Comparison of ENCODE assay signal across 24 mouse cellular contexts in genomic region chr4:125533965-125534364, GRCm38 (mm10). TPM values are rescaled to one million over a fixed set of nuclear protein-coding genes. Genes with fewer than 3 reads are reported as not detected.
DNase-seq lines count a peak whose midpoint lies in the region; ATAC-seq lines count a peak whose summit lies in the region.
"Had no signal": no experiment of that assay in that cellular context is flagged by ENCODE, and none has a peak within 500 bp of the region (broad histone marks: within the 10 kb centered on the region; RNA-seq: fewer than 3 reads in every experiment).

No protein-coding gene starts in this region.

- H3K27ac ChIP-seq in midbrain, embryonic 12.5 days (replicated peaks), result peak overlapping the region; percentile 66; the same call in 1 of the 2 replicates
- no peak overlapping the region; the same call in 1 of the 2 replicates for H3K27ac ChIP-seq in midbrain, embryonic 16.5 days (ENCODE audit: low read length)
- peak overlapping the region; percentile 71; the same call in 1 of the 2 replicates for H3K27ac ChIP-seq in forebrain, embryonic 14.5 days (ENCODE audit: low read depth, low read length)
- H3K27ac ChIP-seq in hindbrain, embryonic 14.5 days, result 0 out of 2 replicates have a peak overlapping the region, but pooled peaks have one; percentile 14
- H3K27ac ChIP-seq: heart, adult 2 months; heart, embryonic 13.5 days; kidney, embryonic 15.5 days; limb, embryonic 15.5 days; liver, embryonic 15.5 days; lung, embryonic 15.5 days; stomach, embryonic 15.5 days had no signal

- H3K9me3 ChIP-seq in midbrain, embryonic 12.5 days, result no peaks in the 10 kb centered on the region
- H3K9me3 ChIP-seq in midbrain, embryonic 16.5 days (replicated peaks; ENCODE audit: control insufficient read depth, low read length, poor library complexity, severe bottlenecking), result no peaks in the 10 kb centered on the region
- no peaks in the 10 kb centered on the region for H3K9me3 ChIP-seq in forebrain, embryonic 14.5 days (replicated peaks; ENCODE audit: control insufficient read depth, low read length)
- H3K9me3 ChIP-seq in hindbrain, embryonic 14.5 days (ENCODE audit: control insufficient read depth, low read length), result no peaks in the 10 kb centered on the region
- H3K9me3 ChIP-seq: heart, embryonic 13.5 days; kidney, embryonic 15.5 days; limb, embryonic 15.5 days; liver, embryonic 15.5 days; lung, embryonic 15.5 days; neural tube, embryonic 13.5 days; stomach, embryonic 15.5 days had no signal

- peaks cover 56% of the 10 kb centered on the region for H3K27me3 ChIP-seq in midbrain, embryonic 12.5 days
- 0 out of 2 replicates have a peak, but pooled peaks cover 3% of the 10 kb centered on the region for H3K27me3 ChIP-seq in midbrain, embryonic 16.5 days (ENCODE audit: control insufficient read depth, insufficient read depth, low read depth, low read length)
- H3K27me3 ChIP-seq in forebrain, embryonic 14.5 days (replicated peaks; ENCODE audit: control insufficient read depth, insufficient read depth, low read length), result 0 out of 2 replicates have a peak, but pooled peaks cover 7% of the 10 kb centered on the region
- no peaks in the 10 kb centered on the region for H3K27me3 ChIP-seq in hindbrain, embryonic 14.5 days (ENCODE audit: control insufficient read depth, insufficient read depth, low read length)

- H3K4me1 ChIP-seq in midbrain, embryonic 12.5 days, result peaks cover 39% of the 10 kb centered on the region
- peaks cover 14% of the 10 kb centered on the region for H3K4me1 ChIP-seq in midbrain, embryonic 16.5 days (ENCODE audit: control insufficient read depth, insufficient read depth, low read length)
- H3K4me1 ChIP-seq in forebrain, embryonic 14.5 days (ENCODE audit: control insufficient read depth, insufficient read depth, low read length), result peaks cover 34% of the 10 kb centered on the region
- H3K4me1 ChIP-seq in hindbrain, embryonic 14.5 days (replicated peaks; ENCODE audit: control insufficient read depth, insufficient read depth, low read length), result peaks cover 12% of the 10 kb centered on the region
- H3K4me1 ChIP-seq: liver, embryonic 15.5 days; lung, embryonic 15.5 days; stomach, embryonic 15.5 days had no signal

- WGBS in midbrain, embryonic 12.5 days, result 46% methylated on average over 9 of the region's 9 CpGs
- 52% methylated on average over 9 of the region's 9 CpGs for WGBS in midbrain, embryonic 16.5 days
- 30% methylated on average over 9 of the region's 9 CpGs for WGBS in forebrain, embryonic 14.5 days
- 42% methylated on average over 9 of the region's 9 CpGs for WGBS in hindbrain, embryonic 14.5 days

- H3K4me2 ChIP-seq in midbrain, embryonic 12.5 days (replicated peaks), result 0 out of 2 replicates have a peak overlapping the region, but pooled peaks have one; percentile 3
- H3K4me2 ChIP-seq in midbrain, embryonic 16.5 days (ENCODE audit: low read length), result no peak overlapping the region
- H3K4me2 ChIP-seq in forebrain, embryonic 14.5 days (ENCODE audit: low read length), result no peak overlapping the region
- H3K4me2 ChIP-seq in hindbrain, embryonic 14.5 days (replicated peaks), result no peak overlapping the region
- H3K4me2 ChIP-seq: heart, embryonic 13.5 days; kidney, embryonic 15.5 days; limb, embryonic 15.5 days; liver, embryonic 15.5 days; lung, embryonic 15.5 days; neural tube, embryonic 13.5 days; stomach, embryonic 15.5 days had no signal

- H3K9ac ChIP-seq in midbrain, embryonic 12.5 days (replicated peaks), result no peak overlapping the region
- H3K9ac ChIP-seq in midbrain, embryonic 16.5 days (ENCODE audit: low read depth, low read length), result no peak overlapping the region
- H3K9ac ChIP-seq in forebrain, embryonic 14.5 days (ENCODE audit: low read length), result no peak overlapping the region
- no peak overlapping the region for H3K9ac ChIP-seq in hindbrain, embryonic 14.5 days
- H3K9ac ChIP-seq: heart, embryonic 13.5 days; kidney, embryonic 15.5 days; limb, embryonic 15.5 days; liver, embryonic 15.5 days; lung, embryonic 15.5 days; neural tube, embryonic 13.5 days; stomach, embryonic 15.5 days had no signal

- no peak for ATAC-seq in midbrain, embryonic 12.5 days (ENCODE audit: low FRiP score, low read depth)
- no peak for ATAC-seq in midbrain, embryonic 16.5 days
- no peak for ATAC-seq in forebrain, embryonic 14.5 days
- ATAC-seq in hindbrain, embryonic 14.5 days (ENCODE audit: low FRiP score), result no peak

- DNase-seq in ZHBTc4 (ENCODE audit: low read depth, low spot score), result peak; percentile 39
- no peak for DNase-seq in forebrain, embryonic 14.5 days (ENCODE audit: low spot score)
- no peak for DNase-seq in hindbrain, embryonic 14.5 days (ENCODE audit: low spot score)
- DNase-seq in spleen, postnatal 10 days (ENCODE audit: low spot score in 2 of 2), result no peak
- no peak for DNase-seq in spleen, adult 12 weeks (ENCODE audit: low spot score)
- no peak for DNase-seq in kidney, postnatal 14 days
- DNase-seq: gastrocnemius, postnatal 36 days; heart, adult 2 months; heart, postnatal 14 days; kidney, adult 11 months; kidney, postnatal 4 days; lung, postnatal 4 days; right cerebral cortex, postnatal 25 days; thymus, adult 18-20 months; thymus, postnatal 4 days had no signal

- no peak overlapping the region for H3K4me3 ChIP-seq in midbrain, embryonic 12.5 days
- H3K4me3 ChIP-seq in midbrain, embryonic 16.5 days (ENCODE audit: low read depth, low read length), result no peak overlapping the region
- H3K4me3 ChIP-seq in forebrain, embryonic 14.5 days (ENCODE audit: low read depth, low read length), result no peak overlapping the region
- H3K4me3 ChIP-seq in hindbrain, embryonic 14.5 days (replicated peaks; ENCODE audit: low read length), result no peak overlapping the region
- H3K4me3 ChIP-seq: heart, adult 2 months; heart, embryonic 13.5 days; kidney, embryonic 15.5 days; limb, embryonic 15.5 days; liver, embryonic 15.5 days; lung, embryonic 15.5 days; neural tube, embryonic 13.5 days; stomach, embryonic 15.5 days had no signal

- H3K36me3 ChIP-seq in midbrain, embryonic 12.5 days, result no peaks in the 10 kb centered on the region
- no peaks in the 10 kb centered on the region for H3K36me3 ChIP-seq in midbrain, embryonic 16.5 days (ENCODE audit: control insufficient read depth, insufficient read depth, low read length)
- H3K36me3 ChIP-seq in forebrain, embryonic 14.5 days (ENCODE audit: control insufficient read depth, insufficient read depth, low read length), result no peaks in the 10 kb centered on the region
- no peaks in the 10 kb centered on the region for H3K36me3 ChIP-seq in hindbrain, embryonic 14.5 days (replicated peaks; ENCODE audit: control insufficient read depth, insufficient read depth)
- H3K36me3 ChIP-seq: heart, embryonic 13.5 days; kidney, embryonic 15.5 days; limb, embryonic 15.5 days; liver, embryonic 15.5 days; lung, embryonic 15.5 days; neural tube, embryonic 13.5 days; stomach, embryonic 15.5 days had no signal

RNA-seq across cellular contexts. Expression of gene Grik3, which starts 43.5 kb away (rescaled TPM):
- 1.5 and 1.7 TPM in 2 replicates for polyA plus RNA-seq in midbrain, embryonic 12.5 days (2016; fragmentation: Nextera tagmentation; extraction: Ambion mirVana)
- polyA plus RNA-seq in midbrain, embryonic 16.5 days (2015; fragmentation: Nextera tagmentation; extraction: Ambion mirVana), result 4.4 and 5.9 TPM in 2 replicates
- polyA plus RNA-seq in forebrain, embryonic 14.5 days (2014; fragmentation: Nextera tagmentation; extraction: Ambion mirVana), result 4.3 and 5.7 TPM in 2 replicates
- 5.9 and 6.0 TPM in 2 replicates for polyA plus RNA-seq in hindbrain, embryonic 14.5 days (2014; fragmentation: Nextera tagmentation; extraction: Ambion mirVana)
- polyA plus RNA-seq: liver, embryonic 15.5 days; lung, embryonic 15.5 days had no signal
